Mouse (Mus musculus): ENCODE data around the gene Mcur1. TPM values are rescaled to one million over a fixed set of nuclear protein-coding genes. Genes with fewer than 3 reads are reported as not detected.
A peak's percentile ranks its signal among the peaks of the same experiment; 100 is the strongest.

The Mcur1 gene
- polyA plus RNA-seq, 1 experiment from 2014 or later, result 18.2 TPM

- Histone ChIP-seq H3K9me3 (replicated peaks) (no peaks in the 10 kb centered on the region), H3K27me3 (replicated peaks) (no peaks in the 10 kb centered on the region), H3K4me2 (peak overlapping the region; percentile 15; the same call in 1 of the 2 replicates), H3K4me3 (no peak overlapping the region), H3K27ac (ENCODE audit: poor library complexity, severe bottlenecking) (peak overlapping the region; percentile 35; the same call in 1 of the 2 replicates), H3K36me3 (no peaks in the 10 kb centered on the region), H3K9ac (no peak overlapping the region; the same call in 1 of the 2 replicates), H3K4me1 (replicated peaks) (peaks cover 45% of the 10 kb centered on the region)
- WGBS, result 49% methylated on average over 16 of the region's 16 CpGs
- 0 out of 2 replicates have a peak, but pooled peaks have one; percentile 22 for ATAC-seq (ENCODE audit: insufficient number of reproducible peaks, low FRiP score)
These were observed 35.3 kb downstream of the Mcur1 start for GRCm38 (mm10) chr13:43524491-43525362.

- Histone ChIP-seq H3K4me2 (0 out of 2 replicates have a peak overlapping the region, but pooled peaks have one; percentile 15), H3K4me3 (no peak overlapping the region), H3K27ac (ENCODE audit: poor library complexity, severe bottlenecking) (0 out of 2 replicates have a peak overlapping the region, but pooled peaks have one; percentile 35), H3K27me3 (replicated peaks) (no peaks in the 10 kb centered on the region), H3K9ac (no peak overlapping the region), H3K4me1 (replicated peaks) (peaks cover 38% of the 10 kb centered on the region), H3K36me3 (no peaks in the 10 kb centered on the region), H3K9me3 (replicated peaks) (no peaks in the 10 kb centered on the region)
- WGBS, result 52% methylated on average over 7 of the region's 7 CpGs
- no peak for ATAC-seq (ENCODE audit: insufficient number of reproducible peaks, low FRiP score)
These were observed 36.0 kb downstream of the Mcur1 start for GRCm38 (mm10) chr13:43523906-43524480.

DNA sequence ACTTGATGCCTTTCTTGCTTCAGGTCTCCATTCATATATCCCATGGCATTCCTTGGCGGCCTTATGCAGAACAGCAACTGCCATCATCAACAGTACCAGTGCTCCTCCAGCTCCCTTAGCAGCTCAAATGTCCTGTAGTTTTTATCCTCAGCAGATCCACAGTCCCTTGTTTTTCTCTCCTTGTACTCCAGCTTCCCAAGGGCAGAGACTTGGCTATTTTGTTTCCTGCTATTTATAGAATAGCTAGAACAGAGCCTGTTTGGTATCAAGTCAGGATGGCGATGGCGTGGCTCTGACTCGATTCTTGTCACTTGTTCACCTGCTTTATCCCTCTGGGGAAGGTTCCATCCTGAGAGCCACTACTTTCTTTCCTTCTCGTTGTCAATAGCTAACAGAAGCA is 38.1 kb downstream of the Mcur1 start:
- WGBS, result 51% methylated on average over 5 of the region's 5 CpGs
- Histone ChIP-seq H3K36me3 (no peaks in the 10 kb centered on the region), H3K4me1 (replicated peaks) (peaks cover 38% of the 10 kb centered on the region), H3K27ac (ENCODE audit: poor library complexity, severe bottlenecking) (peak overlapping the region; percentile 44), H3K9ac (no peak overlapping the region), H3K27me3 (replicated peaks) (no peaks in the 10 kb centered on the region), H3K4me2 (no peak overlapping the region), H3K9me3 (replicated peaks) (0 out of 2 replicates have a peak, but pooled peaks cover 1% of the 10 kb centered on the region), H3K4me3 (no peak overlapping the region)
- ATAC-seq (ENCODE audit: insufficient number of reproducible peaks, low FRiP score), result no peak

- Histone ChIP-seq H3K27ac (ENCODE audit: poor library complexity, severe bottlenecking) (no peak overlapping the region), H3K9ac (no peak overlapping the region), H3K9me3 (replicated peaks) (0 out of 2 replicates have a peak, but pooled peaks cover 5% of the 10 kb centered on the region), H3K4me3 (no peak overlapping the region), H3K4me2 (no peak overlapping the region), H3K27me3 (replicated peaks) (no peaks in the 10 kb centered on the region), H3K4me1 (replicated peaks) (peaks cover 20% of the 10 kb centered on the region), H3K36me3 (no peaks in the 10 kb centered on the region)
- ATAC-seq (ENCODE audit: insufficient number of reproducible peaks, low FRiP score), result no peak
- 79% methylated on average over 6 of the region's 6 CpGs for WGBS
These were observed 40.7 kb downstream of the Mcur1 start for GRCm38 (mm10) chr13:43519251-43519650.

- 0 out of 2 replicates have a peak, but pooled peaks cover 5% of the 10 kb centered on the region for H3K9me3 ChIP-seq (replicated peaks)
- no peak overlapping the region for H3K4me3 ChIP-seq
- peaks cover 13% of the 10 kb centered on the region for H3K4me1 ChIP-seq (replicated peaks)
- no peak for ATAC-seq (ENCODE audit: insufficient number of reproducible peaks, low FRiP score)
- H3K9ac ChIP-seq, result no peak overlapping the region
- H3K27me3 ChIP-seq (replicated peaks), result no peaks in the 10 kb centered on the region
- 63% methylated on average over 8 of the region's 8 CpGs for WGBS
- no peaks in the 10 kb centered on the region for H3K36me3 ChIP-seq
- no peak overlapping the region for H3K4me2 ChIP-seq
- no peak overlapping the region for H3K27ac ChIP-seq (ENCODE audit: poor library complexity, severe bottlenecking)
These were observed 42.6 kb downstream of the Mcur1 start for GRCm38 (mm10) chr13:43517371-43517770.

DNA sequence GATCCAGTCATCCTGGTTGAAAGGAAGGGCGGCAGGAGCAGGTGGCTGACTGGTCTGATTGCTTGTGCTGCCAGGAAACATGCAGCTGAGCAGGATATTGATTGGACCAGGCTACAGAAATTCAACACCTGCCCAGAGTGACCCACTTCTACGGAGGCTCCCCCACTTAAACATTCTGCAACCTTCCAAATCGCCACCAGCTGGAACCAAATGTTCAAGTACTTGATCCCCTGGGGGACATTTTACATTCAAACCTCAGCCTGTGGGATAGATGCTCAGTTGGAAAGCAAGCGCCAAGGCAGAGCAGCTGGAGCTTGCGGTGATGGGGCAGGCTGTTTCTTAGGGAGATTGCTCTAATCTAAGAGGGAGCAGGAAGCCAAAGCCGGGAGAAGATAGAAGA is 43.1 kb downstream of the Mcur1 start:
- H3K27ac ChIP-seq (ENCODE audit: poor library complexity, severe bottlenecking), result no peak overlapping the region
- 56% methylated on average over 6 of the region's 6 CpGs for WGBS
- H3K4me3 ChIP-seq, result no peak overlapping the region
- H3K36me3 ChIP-seq, result no peaks in the 10 kb centered on the region
- H3K9ac ChIP-seq, result no peak overlapping the region
- peaks cover 8% of the 10 kb centered on the region for H3K4me1 ChIP-seq (replicated peaks)
- no peaks in the 10 kb centered on the region for H3K27me3 ChIP-seq (replicated peaks)
- no peak for ATAC-seq (ENCODE audit: insufficient number of reproducible peaks, low FRiP score)
- H3K4me2 ChIP-seq, result no peak overlapping the region
- 0 out of 2 replicates have a peak, but pooled peaks cover 5% of the 10 kb centered on the region for H3K9me3 ChIP-seq (replicated peaks)

DNA sequence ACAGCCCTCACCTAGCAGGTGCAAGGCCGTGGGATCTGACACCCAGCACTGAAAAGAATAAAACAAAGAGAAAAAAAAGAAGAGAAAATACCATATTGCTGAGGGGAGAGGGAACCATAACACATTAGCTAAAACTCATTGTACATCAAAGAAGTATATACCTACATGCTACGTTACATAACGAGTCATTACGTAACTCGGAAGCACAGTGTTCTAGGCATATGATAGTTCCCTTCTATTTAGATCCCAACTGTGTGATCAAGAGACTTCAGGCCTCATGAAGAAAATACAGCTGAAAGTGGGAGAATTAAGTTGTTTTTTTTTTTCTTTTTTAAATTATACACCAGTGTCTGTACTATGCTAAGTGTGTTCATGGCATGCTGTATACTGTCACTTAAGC is 43.9 kb downstream of the Mcur1 start:
- H3K4me2 ChIP-seq, result no peak overlapping the region
- WGBS, result 89% methylated on average over 5 of the region's 5 CpGs
- H3K4me3 ChIP-seq, result no peak overlapping the region
- H3K27me3 ChIP-seq (replicated peaks), result no peaks in the 10 kb centered on the region
- H3K9me3 ChIP-seq (replicated peaks), result 0 out of 2 replicates have a peak, but pooled peaks cover 5% of the 10 kb centered on the region
- no peak overlapping the region for H3K9ac ChIP-seq
- no peaks in the 10 kb centered on the region for H3K36me3 ChIP-seq
- no peak overlapping the region for H3K27ac ChIP-seq (ENCODE audit: poor library complexity, severe bottlenecking)
- H3K4me1 ChIP-seq (replicated peaks), result peaks cover under 1% of the 10 kb centered on the region
- ATAC-seq (ENCODE audit: insufficient number of reproducible peaks, low FRiP score), result no peak

DNA sequence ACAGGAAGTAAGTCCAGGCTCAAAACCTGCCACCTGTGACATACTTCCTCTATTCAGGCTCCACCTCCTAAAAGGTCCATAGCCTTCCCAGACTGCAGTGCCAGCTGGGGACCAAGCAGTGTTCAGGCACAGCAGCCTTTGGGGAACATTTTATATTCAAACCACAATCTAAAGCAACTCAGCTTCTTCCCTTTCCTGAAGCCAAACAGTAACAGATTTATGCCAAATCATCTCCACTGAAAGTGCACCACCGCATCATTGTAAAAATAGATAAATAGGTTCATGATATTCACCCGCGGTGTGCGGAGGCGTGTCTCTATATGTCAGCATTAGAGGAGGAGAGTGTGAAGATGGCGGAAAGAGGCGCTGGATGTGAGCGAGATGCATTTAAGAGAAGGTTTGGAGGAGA is 45.0 kb downstream of the Mcur1 start:
- WGBS, result 62% methylated on average over 8 of the region's 8 CpGs
- Histone ChIP-seq H3K9me3 (replicated peaks) (0 out of 2 replicates have a peak, but pooled peaks cover 5% of the 10 kb centered on the region), H3K27me3 (replicated peaks) (no peaks in the 10 kb centered on the region), H3K4me2 (0 out of 2 replicates have a peak overlapping the region, but pooled peaks have one; percentile 2), H3K4me3 (no peak overlapping the region), H3K4me1 (replicated peaks) (no peaks in the 10 kb centered on the region), H3K9ac (no peak overlapping the region), H3K27ac (ENCODE audit: poor library complexity, severe bottlenecking) (no peak overlapping the region), H3K36me3 (no peaks in the 10 kb centered on the region)
- ATAC-seq (ENCODE audit: insufficient number of reproducible peaks, low FRiP score), result no peak

- H3K27ac ChIP-seq (ENCODE audit: poor library complexity, severe bottlenecking), result no peak overlapping the region
- no peak for ATAC-seq (ENCODE audit: insufficient number of reproducible peaks, low FRiP score)
- H3K9me3 ChIP-seq (replicated peaks), result 0 out of 2 replicates have a peak, but pooled peaks cover 5% of the 10 kb centered on the region
- no peak overlapping the region for H3K4me3 ChIP-seq
- 78% methylated on average over 3 of the region's 3 CpGs for WGBS
- no peaks in the 10 kb centered on the region for H3K27me3 ChIP-seq (replicated peaks)
- no peaks in the 10 kb centered on the region for H3K4me1 ChIP-seq (replicated peaks)
- no peaks in the 10 kb centered on the region for H3K36me3 ChIP-seq
- H3K4me2 ChIP-seq, result no peak overlapping the region
- H3K9ac ChIP-seq, result no peak overlapping the region
These were observed 47.3 kb downstream of the Mcur1 start for GRCm38 (mm10) chr13:43512736-43513135.

DNA sequence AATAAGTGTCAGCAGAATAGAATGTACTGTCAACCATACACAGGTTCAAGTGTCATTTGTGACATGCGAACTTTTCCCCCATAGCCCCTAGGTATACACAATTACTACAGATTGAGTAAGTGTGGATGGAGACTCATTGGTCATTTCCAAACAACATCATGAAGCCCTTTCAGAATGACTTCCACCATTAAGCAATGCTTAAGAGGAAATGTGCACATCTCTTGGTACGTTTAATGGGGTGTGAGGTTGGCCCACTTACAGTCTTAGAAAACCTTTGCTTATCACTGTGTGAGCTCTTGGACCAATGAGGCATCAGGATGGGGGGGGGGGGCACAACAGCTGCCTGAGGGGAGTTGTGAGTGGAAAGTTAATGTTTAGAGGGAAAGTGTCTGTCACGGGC is 54.2 kb downstream of the Mcur1 start:
- Histone ChIP-seq H3K4me2 (no peak overlapping the region), H3K4me3 (no peak overlapping the region), H3K27ac (ENCODE audit: poor library complexity, severe bottlenecking) (no peak overlapping the region), H3K27me3 (replicated peaks) (no peaks in the 10 kb centered on the region), H3K9ac (no peak overlapping the region), H3K4me1 (replicated peaks) (peaks cover 11% of the 10 kb centered on the region), H3K9me3 (replicated peaks) (no peaks in the 10 kb centered on the region), H3K36me3 (no peaks in the 10 kb centered on the region)
- ATAC-seq (ENCODE audit: insufficient number of reproducible peaks, low FRiP score), result no peak
- WGBS, result 83% methylated on average over 3 of the region's 3 CpGs

GRCm38 (mm10) chr13:43503395-43503850 is 56.6 kb downstream of the Mcur1 start:
- Histone ChIP-seq H3K9ac (peak overlapping the region; percentile 62), H3K27ac (ENCODE audit: poor library complexity, severe bottlenecking) (no peak overlapping the region), H3K36me3 (no peaks in the 10 kb centered on the region), H3K4me1 (replicated peaks) (peaks cover 11% of the 10 kb centered on the region), H3K4me2 (peak overlapping the region; percentile 72), H3K27me3 (replicated peaks) (no peaks in the 10 kb centered on the region), H3K9me3 (replicated peaks) (no peaks in the 10 kb centered on the region), H3K4me3 (peak overlapping the region; percentile 41)
- under 1% methylated on average over 19 of the region's 19 CpGs for WGBS
- ATAC-seq (ENCODE audit: insufficient number of reproducible peaks, low FRiP score), result no peak
